Mouse (Mus musculus) neural tube, embryonic 11.5 days (tissue): ENCODE data around the gene Trim67. TPM values are rescaled to one million over a fixed set of nuclear protein-coding genes. Genes with fewer than 3 reads are reported as not detected.

Experiments used
- ATAC-seq: fragments of 200-750 bp; cut with Nextera tagmentation; 2 replicates; pipeline ENCODE4 v1.8.0; 2017; ENCODE audit warnings: moderate number of reproducible peaks, mild to moderate bottlenecking, moderate TSS enrichment, moderate library complexity; ENCODE audit not compliant: insufficient read depth, low FRiP score, low TSS enrichment
- DNase-seq: peaks from one replicate; pipeline ENCODE4 v3.0.0-alpha.2; 2015; ENCODE audit warnings: low spot score
- H3K27ac ChIP-seq: fragments of 300-500 bp; sonication (generic); 2 replicates; pipeline ENCODE4 v1.5.1; 2014; ENCODE audit warnings: low read depth, mild to moderate bottlenecking, low read length
- H3K27me3 ChIP-seq: fragments of 300-500 bp; sonication (generic); 2 replicates; pipeline ENCODE4 v1.6.1; 2014; ENCODE audit warnings: mild to moderate bottlenecking, low read length, mixed read lengths; ENCODE audit not compliant: control insufficient read depth, insufficient read depth
- H3K36me3 ChIP-seq: fragments of 300-500 bp; sonication (generic); 2 replicates; pipeline ENCODE4 v1.6.1; 2014; ENCODE audit warnings: mild to moderate bottlenecking, low read length, moderate library complexity, mixed read lengths; ENCODE audit not compliant: control insufficient read depth, insufficient read depth
- H3K4me1 ChIP-seq: fragments of 300-500 bp; sonication (generic); 2 replicates; pipeline ENCODE4 v1.6.1; 2014; ENCODE audit warnings: low read length, mixed read lengths; ENCODE audit not compliant: control insufficient read depth, insufficient read depth
- H3K4me2 ChIP-seq: fragments of 300-500 bp; sonication (generic); 2 replicates; pipeline ENCODE4 v1.6.1; 2014; ENCODE audit warnings: low read depth, mild to moderate bottlenecking, moderate library complexity
- H3K4me3 ChIP-seq: fragments of 300-500 bp; sonication (generic); 2 replicates; pipeline ENCODE4 v1.5.1; 2014; ENCODE audit warnings: low read depth, low read length
- H3K9ac ChIP-seq: fragments of 300-500 bp; sonication (generic); 2 replicates; pipeline ENCODE4 v1.6.1; 2014; ENCODE audit warnings: mild to moderate bottlenecking, low read length
- H3K9me3 ChIP-seq: fragments of 300-500 bp; sonication (generic); 2 replicates; pipeline ENCODE4 v1.6.1; 2016; ENCODE audit warnings: low read length; ENCODE audit not compliant: control insufficient read depth
- WGBS: fragments of 180-500 bp; shearing (Covaris S2); extraction: QIAGEN DNeasy Blood & Tissue Kit; methylation state at CpG from one replicate; pipeline ENCODE4 v1.1.7; 2014; 5-methylcytosine and 5-hydroxymethylcytosine counted together
- polyA plus RNA-seq: library from polyadenylated mRNA; unstranded; fragments of >200 nt; fragmentation: Nextera tagmentation; extraction: Ambion mirVana; gene quantifications from 2 replicates; pipeline ENCODE4 v1.2.1, GENCODE M21; 2014

Trim67 gene
- polyA plus RNA-seq, 1 experiment from 2014 or later, result 7.5 TPM

DNA sequence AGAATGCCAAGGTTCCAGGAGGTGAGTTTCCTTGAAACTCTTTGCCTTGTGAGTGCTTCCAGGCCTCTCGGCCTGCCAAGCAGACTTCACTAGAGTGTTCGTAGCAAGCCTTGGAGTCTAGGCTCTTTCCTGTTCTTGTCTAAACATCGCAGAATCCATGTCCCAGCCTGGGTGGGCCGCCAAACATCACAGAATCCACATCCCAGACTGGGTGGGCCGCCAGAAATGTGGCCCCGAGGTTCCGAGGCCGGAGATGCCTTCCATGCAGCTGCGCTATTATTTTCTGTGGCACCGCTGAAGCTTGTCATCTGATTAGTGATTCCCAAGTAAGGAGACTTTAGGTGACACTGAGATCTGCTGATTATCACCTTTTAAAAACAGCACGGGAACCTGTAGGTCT lies 7.7 kb downstream of the Trim67 start:
- H3K4me3 ChIP-seq, result no peak overlapping the region
- H3K27me3 ChIP-seq, result peaks cover 5% of the 10 kb centered on the region
- H3K4me1 ChIP-seq, result no peaks in the 10 kb centered on the region
- no peak for DNase-seq
- H3K27ac ChIP-seq, result no peak overlapping the region
- 40% methylated on average over 11 of the region's 11 CpGs for WGBS
- no peak overlapping the region for H3K9ac ChIP-seq
- no peak overlapping the region for H3K4me2 ChIP-seq
- no peaks in the 10 kb centered on the region for H3K36me3 ChIP-seq
- no peak for ATAC-seq
- H3K9me3 ChIP-seq, result no peaks in the 10 kb centered on the region

- H3K36me3 ChIP-seq, result no peaks in the 10 kb centered on the region
- 73% methylated on average over 12 of the region's 12 CpGs for WGBS
- no peak for ATAC-seq
Observed at GRCm38 (mm10) chr8:124803824-124804702, 11.2 kb downstream of the Trim67 start.

DNA sequence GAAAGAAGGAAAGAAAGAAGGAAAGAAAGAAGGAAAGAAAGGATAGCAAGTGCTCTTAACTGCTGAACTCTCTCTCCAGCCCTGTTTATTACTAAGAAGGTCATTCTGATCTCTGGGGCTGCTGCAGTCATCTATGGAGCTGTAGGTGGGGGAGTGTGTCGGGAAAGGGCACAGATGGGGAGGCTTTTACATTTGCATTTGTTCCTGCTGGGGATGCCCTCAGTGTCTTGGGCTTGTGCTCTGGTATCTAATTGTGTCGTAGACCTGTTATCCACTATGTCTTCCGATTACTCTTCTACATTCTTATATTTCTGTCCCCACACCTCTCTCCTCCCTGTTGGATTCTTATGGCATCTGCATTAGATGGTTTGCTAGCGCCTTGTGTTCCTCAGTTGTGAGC lies 13.1 kb downstream of the Trim67 start:
- H3K4me2 ChIP-seq, result no peak overlapping the region
- no peaks in the 10 kb centered on the region for H3K36me3 ChIP-seq
- no peaks in the 10 kb centered on the region for H3K9me3 ChIP-seq
- H3K4me3 ChIP-seq, result no peak overlapping the region
- no peak for DNase-seq
- no peak for ATAC-seq
- WGBS, result 86% methylated on average over 4 of the region's 4 CpGs
- H3K27me3 ChIP-seq, result no peaks in the 10 kb centered on the region
- H3K9ac ChIP-seq, result no peak overlapping the region
- no peak overlapping the region for H3K27ac ChIP-seq
- H3K4me1 ChIP-seq, result peaks cover 6% of the 10 kb centered on the region; the same call in 1 of the 2 replicates

More at GRCm38 (mm10) chr8:124803824-124804702, 11.2 kb downstream of the Trim67 start:
- no peak overlapping the region for H3K4me3 ChIP-seq
- no peak for DNase-seq
- H3K27ac ChIP-seq, result no peak overlapping the region
- no peaks in the 10 kb centered on the region for H3K27me3 ChIP-seq
- no peak overlapping the region for H3K4me2 ChIP-seq
- no peak overlapping the region for H3K9ac ChIP-seq
- H3K9me3 ChIP-seq, result no peaks in the 10 kb centered on the region
- no peaks in the 10 kb centered on the region for H3K4me1 ChIP-seq

DNA sequence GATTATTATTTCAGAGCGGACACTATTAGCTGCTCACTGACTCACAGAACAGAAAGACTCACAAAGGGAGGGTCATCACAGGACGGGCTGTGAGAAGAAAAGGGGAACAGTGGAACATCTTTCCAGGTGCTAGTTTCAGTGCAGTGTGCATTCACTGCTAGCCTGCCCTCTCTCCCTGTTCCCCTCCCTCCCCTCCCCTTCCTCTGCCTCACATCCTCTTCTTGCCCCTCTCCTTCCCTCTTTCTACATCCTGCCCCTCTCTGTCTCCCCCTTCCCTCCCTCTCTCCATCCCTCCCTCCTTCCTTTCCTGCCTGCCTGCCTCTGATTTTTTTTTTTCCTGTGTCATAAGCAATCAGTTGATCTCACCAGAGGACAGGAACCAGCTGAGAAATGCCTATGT lies 16.5 kb downstream of the Trim67 start:
- no peak overlapping the region for H3K4me3 ChIP-seq
- H3K36me3 ChIP-seq, result no peaks in the 10 kb centered on the region
- no peaks in the 10 kb centered on the region for H3K9me3 ChIP-seq
- DNase-seq, result no peak
- 81% methylated on average over 2 of the region's 2 CpGs for WGBS
- ATAC-seq, result no peak
- H3K4me2 ChIP-seq, result no peak overlapping the region
- H3K9ac ChIP-seq, result no peak overlapping the region
- H3K27me3 ChIP-seq, result no peaks in the 10 kb centered on the region
- H3K27ac ChIP-seq, result no peak overlapping the region
- peaks cover 6% of the 10 kb centered on the region; the same call in 1 of the 2 replicates for H3K4me1 ChIP-seq

DNA sequence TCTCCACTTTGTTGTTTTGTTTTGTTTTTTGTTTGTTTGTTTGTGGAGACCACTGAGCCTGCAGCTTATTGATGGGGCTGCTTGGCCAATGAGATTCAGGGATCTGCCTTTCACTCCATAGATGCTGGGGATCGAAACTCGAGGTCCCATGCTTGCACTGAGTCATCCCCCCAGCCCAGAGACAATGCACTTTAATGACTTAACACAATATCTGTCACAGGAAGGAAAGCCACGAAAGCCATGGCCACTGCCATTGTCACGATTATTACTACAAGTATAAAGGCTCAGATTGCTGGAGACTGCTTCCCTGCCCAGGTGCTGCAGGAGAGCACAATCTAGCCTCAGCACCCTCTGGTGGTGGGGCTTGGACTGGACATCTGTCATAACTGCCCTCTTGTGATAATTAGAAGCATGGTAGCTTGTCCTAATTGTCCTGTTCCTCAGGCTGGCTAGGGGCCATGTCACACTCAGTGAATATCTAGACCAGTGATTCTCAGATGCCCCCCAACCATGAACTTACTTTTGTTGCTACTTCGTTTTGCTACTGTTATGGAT lies 17.2 kb downstream of the Trim67 start:
- DNase-seq, result no peak
- no peak overlapping the region for H3K9ac ChIP-seq
- 59% methylated on average over 5 of the region's 5 CpGs for WGBS
- no peaks in the 10 kb centered on the region for H3K9me3 ChIP-seq
- H3K36me3 ChIP-seq, result no peaks in the 10 kb centered on the region
- no peak for ATAC-seq
- H3K4me2 ChIP-seq, result no peak overlapping the region
- H3K4me1 ChIP-seq, result peaks cover 6% of the 10 kb centered on the region; the same call in 1 of the 2 replicates
- H3K27me3 ChIP-seq, result no peaks in the 10 kb centered on the region
- H3K4me3 ChIP-seq, result no peak overlapping the region
- H3K27ac ChIP-seq, result no peak overlapping the region

DNA sequence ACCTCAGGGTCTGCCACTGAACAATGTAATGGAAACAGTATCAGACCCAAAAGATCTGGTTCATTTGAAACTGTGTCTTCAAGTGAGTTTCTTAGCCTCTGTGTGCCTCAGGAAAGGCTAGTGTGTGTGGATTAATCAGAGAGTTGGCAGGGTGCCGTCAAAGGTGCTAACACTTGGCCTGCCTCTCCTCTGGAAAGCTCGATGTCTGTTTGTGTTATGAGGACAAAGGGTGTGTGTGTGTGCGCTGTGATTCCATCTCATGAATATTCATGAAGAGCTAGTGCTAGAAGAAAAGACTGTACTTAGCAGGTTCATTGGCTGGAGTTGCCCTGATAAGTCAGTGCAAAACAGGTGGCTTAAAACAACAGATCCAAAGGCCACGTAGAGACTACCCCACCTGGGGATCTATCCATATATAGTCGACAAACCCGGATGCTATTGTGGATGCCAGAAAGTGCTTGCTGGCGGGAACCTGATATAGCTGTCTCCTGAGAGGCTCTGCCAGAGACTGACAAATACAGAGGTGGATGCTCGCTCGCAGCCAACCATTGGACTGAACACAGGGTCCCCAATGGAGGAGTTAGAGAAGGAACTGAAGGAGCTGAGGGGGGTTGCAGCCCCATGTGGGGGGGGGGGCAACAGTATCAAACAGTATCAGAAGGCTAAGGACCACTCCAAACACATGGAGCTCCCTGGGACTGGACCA lies 17.9 kb downstream of the Trim67 start:
- Histone ChIP-seq H3K27ac (no peak overlapping the region), H3K9me3 (no peaks in the 10 kb centered on the region), H3K4me3 (no peak overlapping the region), H3K27me3 (no peaks in the 10 kb centered on the region), H3K4me2 (no peak overlapping the region), H3K4me1 (peaks cover 6% of the 10 kb centered on the region; the same call in 1 of the 2 replicates), H3K36me3 (no peaks in the 10 kb centered on the region), H3K9ac (no peak overlapping the region)
- WGBS, result 49% methylated on average over 9 of the region's 9 CpGs
- ATAC-seq (no peak), DNase-seq (peak; percentile 22)

GRCm38 (mm10) chr8:124813326-124813725 lies 20.4 kb downstream of the Trim67 start:
- DNase-seq (no peak), ATAC-seq (no peak)
- no peak overlapping the region for H3K9ac ChIP-seq
- no peak overlapping the region for H3K4me3 ChIP-seq
- H3K9me3 ChIP-seq, result no peaks in the 10 kb centered on the region
- H3K36me3 ChIP-seq, result no peaks in the 10 kb centered on the region
- H3K27me3 ChIP-seq, result no peaks in the 10 kb centered on the region
- no peak overlapping the region for H3K4me2 ChIP-seq
- 96% methylated on average over 4 of the region's 4 CpGs for WGBS
- H3K4me1 ChIP-seq, result peaks cover 6% of the 10 kb centered on the region; the same call in 1 of the 2 replicates
- H3K27ac ChIP-seq, result no peak overlapping the region

DNA sequence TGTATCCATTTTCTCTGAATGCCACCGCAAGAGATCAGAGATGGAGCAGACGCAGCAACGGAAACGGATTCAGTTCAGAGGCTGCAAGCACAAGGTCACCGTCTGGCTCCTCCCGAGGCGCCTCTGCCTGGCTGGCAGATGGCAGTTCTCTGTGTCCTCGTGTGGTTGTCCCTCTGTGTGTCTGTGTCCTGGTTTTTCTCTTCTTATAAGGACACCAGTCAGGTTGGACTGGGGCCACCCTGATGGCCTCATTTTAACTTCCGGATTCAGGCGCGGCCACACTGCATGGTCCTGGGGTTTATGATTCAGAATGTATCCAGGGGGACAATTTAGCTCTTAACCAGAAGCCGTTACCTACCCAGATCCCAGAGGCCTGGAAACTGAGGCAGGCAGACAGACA lies 23.0 kb downstream of the Trim67 start:
- Histone ChIP-seq H3K4me2 (no peak overlapping the region), H3K27me3 (no peaks in the 10 kb centered on the region), H3K4me1 (no peaks in the 10 kb centered on the region), H3K9ac (no peak overlapping the region), H3K9me3 (no peaks in the 10 kb centered on the region), H3K4me3 (no peak overlapping the region), H3K36me3 (no peaks in the 10 kb centered on the region), H3K27ac (no peak overlapping the region)
- 92% methylated on average over 12 of the region's 12 CpGs for WGBS
- DNase-seq (no peak), ATAC-seq (no peak)
